Mouse (Mus musculus) C2C12 (cell line): ENCODE data around the gene Mbtps2. TPM values are rescaled to one million over a fixed set of nuclear protein-coding genes. Genes with fewer than 3 reads are reported as not detected.

ENCODE experiments used
- H3K27me3 ChIP-seq: one replicate; pipeline ENCODE4 v1.6.1; 2011; ENCODE audit not compliant: control insufficient read depth, insufficient read depth, insufficient read length
- H3K36me3 ChIP-seq: one replicate; pipeline ENCODE4 v1.6.1; 2011; ENCODE audit not compliant: control insufficient read depth, insufficient read depth
- H3K4me3 ChIP-seq: one replicate; pipeline ENCODE4 v1.5.1; 2011; ENCODE audit warnings: mild to moderate bottlenecking, control low read depth; ENCODE audit not compliant: poor library complexity, insufficient read depth, severe bottlenecking
- H3K79me2 ChIP-seq: one replicate; pipeline ENCODE4 v1.6.1; 2011; ENCODE audit not compliant: control insufficient read depth, insufficient read depth
- H3K79me3 ChIP-seq: one replicate; pipeline ENCODE4 v1.6.1; 2011; ENCODE audit warnings: low read depth, control low read depth
- H3ac ChIP-seq: one replicate; pipeline ENCODE3; 2011; ENCODE audit warnings: low read depth; ENCODE audit not compliant: control insufficient read depth, insufficient read length
- CEBPB ChIP-seq: IDR thresholded peaks from one replicate; pipeline ENCODE4 v1.6.1; 2011; ENCODE audit warnings: low read depth, mild to moderate bottlenecking, control low read depth, moderate library complexity
- CTCF ChIP-seq: IDR thresholded peaks from one replicate; pipeline ENCODE4 v1.5.1; 2011; ENCODE audit not compliant: control insufficient read depth, insufficient read depth, insufficient read length
- FOSL1 ChIP-seq: IDR thresholded peaks from one replicate; pipeline ENCODE4 v1.8.0; 2011; ENCODE audit warnings: mild to moderate bottlenecking, low read length; ENCODE audit not compliant: poor library complexity, insufficient read depth, severe bottlenecking
- MAX ChIP-seq: IDR thresholded peaks from one replicate; pipeline ENCODE4 v1.6.1; 2011; ENCODE audit warnings: mild to moderate bottlenecking, control low read depth
- MYOD1 ChIP-seq: IDR thresholded peaks from one replicate; pipeline ENCODE4 v1.6.1; 2011; ENCODE audit warnings: low read depth; ENCODE audit not compliant: control insufficient read depth, insufficient read length
- MYOG ChIP-seq: IDR thresholded peaks from one replicate; pipeline ENCODE4 v1.6.1; 2011; ENCODE audit not compliant: control insufficient read depth, insufficient read length; ENCODE audit errors: extremely low read depth
- USF1 ChIP-seq: IDR thresholded peaks from one replicate; pipeline ENCODE4 v1.6.1; 2011; ENCODE audit warnings: low read depth, mild to moderate bottlenecking, control low read depth, moderate library complexity
- long read RNA-seq, 2 experiments: library from polyadenylated mRNA; unstranded; transcript quantifications; one replicate each; pipeline ENCODE4 v2.0.0; 2019 to 2020
- polyA plus RNA-seq: library from polyadenylated mRNA; unstranded; fragments of >200 nt; fragmentation: generic; extraction: Trizol; gene quantifications from one replicate; pipeline ENCODE4 v1.2.1, GENCODE M21; 2012; ENCODE audit warnings: missing spikeins

Mbtps2 gene
- polyA plus RNA-seq: 7.2 TPM
- long read RNA-seq, experiment 1, partial matches to known transcripts: 0 of 9 reads
- long read RNA-seq, experiment 1, other reads (novel, unspliced or antisense): 8 of 9 reads
- long read RNA-seq, experiment 2, full-length matches to known transcripts: 18 of 87 reads
- long read RNA-seq, experiment 2, partial matches to known transcripts: 23 of 87 reads
- long read RNA-seq, experiment 2, other reads (novel, unspliced or antisense): 46 of 87 reads

DNA sequence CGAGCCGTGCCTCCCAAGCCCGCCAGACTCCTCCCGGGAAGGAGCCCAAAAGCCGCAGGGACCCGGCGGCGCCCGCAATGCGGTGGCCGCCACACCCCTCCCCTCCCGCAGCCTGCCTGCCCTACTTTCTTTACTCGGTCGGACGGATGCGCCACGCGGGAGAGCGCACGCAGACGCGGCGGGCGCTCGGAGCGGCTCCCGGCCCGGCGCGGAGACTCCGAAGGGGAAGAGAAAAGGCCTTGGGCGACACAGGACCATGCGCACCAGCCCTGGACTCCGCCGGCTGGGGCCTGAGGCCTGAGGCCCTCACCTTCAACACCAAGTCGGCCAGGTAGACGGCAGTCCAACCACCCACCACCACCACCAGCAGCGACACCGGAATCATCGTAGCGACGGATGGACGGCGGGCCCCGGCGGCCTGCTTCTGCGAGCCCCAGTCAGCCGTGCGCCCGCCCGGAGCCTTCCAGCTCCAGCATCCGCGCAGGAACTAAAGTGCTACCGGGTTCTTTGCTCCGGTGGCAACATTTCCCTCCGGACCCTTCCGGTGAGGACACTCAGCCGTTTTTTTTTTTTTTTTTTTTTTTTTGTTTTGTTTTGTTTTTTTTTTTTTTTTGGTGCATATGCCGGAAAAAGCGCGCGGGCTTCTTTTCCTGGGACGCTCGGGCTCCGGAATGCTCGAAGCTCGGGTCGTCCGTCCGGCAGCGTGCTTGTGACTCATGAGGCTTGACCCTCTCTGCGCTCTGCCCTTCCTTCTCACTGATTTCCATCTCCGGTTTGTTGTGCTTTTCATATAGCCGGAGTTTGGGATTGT, at the start of gene Mbtps2:
Gene Mbtps2, minus strand, starts transcription at position 530 of the 811 bp plus-strand sequence.
- H3K27me3 ChIP-seq: no peaks in the 10 kb centered on the region
- H3K79me3 ChIP-seq: peaks cover 37% of the 10 kb centered on the region
- peak within 1 kb of the TSS; percentile 41 for H3ac ChIP-seq
- H3K79me2 ChIP-seq: peaks cover 59% of the 10 kb centered on the region
- TF ChIP-seq FOSL1: no peak
- peak; percentile 37 for TF ChIP-seq MAX
- peak within 1 kb of the TSS; percentile 49 for H3K4me3 ChIP-seq
- no peaks in the 10 kb centered on the region for H3K36me3 ChIP-seq

DNA sequence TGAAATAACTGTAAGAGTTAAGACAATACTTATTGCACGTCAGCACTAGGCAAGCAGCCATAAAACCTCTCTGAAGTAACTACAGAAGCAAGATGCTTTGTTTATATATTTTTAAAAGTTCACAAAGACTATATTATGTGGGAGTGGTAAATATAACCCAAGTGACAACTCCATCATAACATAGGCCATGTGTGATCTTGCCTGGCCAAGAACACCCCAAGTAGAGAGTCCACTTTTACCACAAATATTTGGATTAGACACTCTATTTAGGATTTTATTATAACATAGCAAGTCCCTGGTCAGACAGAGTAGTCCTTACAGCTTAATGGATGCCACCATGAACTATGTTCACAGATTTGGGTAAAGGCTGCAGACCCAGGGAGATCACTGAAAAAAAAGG, 47.9 kb upstream of the Mbtps2 start:
- no peaks in the 10 kb centered on the region for H3K79me3 ChIP-seq
- no peak overlapping the region for H3ac ChIP-seq
- TF ChIP-seq MYOD1: no peak
- no peak for TF ChIP-seq MAX
- TF ChIP-seq FOSL1: no peak
- TF ChIP-seq CTCF: no peak
- TF ChIP-seq USF1: no peak
- no peak for TF ChIP-seq CEBPB
- no peak for TF ChIP-seq MYOG
- no peaks in the 10 kb centered on the region for H3K36me3 ChIP-seq
- no peaks in the 10 kb centered on the region for H3K27me3 ChIP-seq
- H3K4me3 ChIP-seq: no peak overlapping the region
- H3K79me2 ChIP-seq: no peaks in the 10 kb centered on the region

DNA sequence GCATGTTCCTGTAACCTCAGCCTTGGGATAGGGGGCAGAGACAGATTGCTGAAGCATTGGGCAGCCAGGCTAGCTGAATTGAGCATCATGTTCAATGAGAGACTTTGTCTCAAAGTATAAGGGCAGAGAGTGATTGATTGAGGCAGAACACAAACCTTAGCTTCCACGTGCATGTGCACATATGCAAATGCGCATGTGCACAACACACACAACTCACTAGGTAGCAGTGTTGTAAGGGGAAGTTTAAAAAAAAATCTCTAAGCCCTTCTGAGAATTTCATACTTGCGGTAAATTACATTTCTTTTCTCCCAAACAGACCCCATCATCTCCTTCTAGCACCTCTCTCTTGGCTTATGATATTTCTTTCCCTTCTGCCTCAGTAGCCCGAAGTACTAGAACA, 46.2 kb upstream of the Mbtps2 start:
- no peaks in the 10 kb centered on the region for H3K36me3 ChIP-seq
- no peak overlapping the region for H3K4me3 ChIP-seq
- H3K79me3 ChIP-seq: no peaks in the 10 kb centered on the region
- H3ac ChIP-seq: no peak overlapping the region
- TF ChIP-seq CTCF (no peak), MAX (no peak), MYOG (no peak), CEBPB (no peak), USF1 (no peak), MYOD1 (no peak), FOSL1 (no peak)
- H3K79me2 ChIP-seq: no peaks in the 10 kb centered on the region
- no peaks in the 10 kb centered on the region for H3K27me3 ChIP-seq

DNA sequence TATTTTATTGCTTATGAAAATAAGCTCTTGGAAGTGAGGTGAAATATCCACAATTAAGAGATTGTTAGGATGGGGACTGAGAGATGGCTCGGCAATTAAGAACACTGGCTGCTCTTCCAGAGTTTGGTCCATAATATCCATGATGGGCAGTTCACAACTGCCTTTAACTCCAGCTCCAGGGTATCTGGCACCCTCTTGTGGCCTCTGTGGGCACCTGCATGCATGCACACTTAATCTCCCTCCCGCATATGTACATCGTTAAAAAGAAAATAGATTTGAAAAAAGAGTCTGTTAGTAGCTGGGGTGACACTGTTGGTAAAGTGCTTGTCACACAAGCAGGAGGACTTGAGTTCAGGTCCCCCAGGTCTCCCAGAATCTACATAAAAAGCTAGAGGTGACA, 45.8 kb upstream of the Mbtps2 start:
- Histone ChIP-seq H3K36me3 (no peaks in the 10 kb centered on the region), H3K4me3 (no peak overlapping the region), H3K79me2 (no peaks in the 10 kb centered on the region), H3K79me3 (no peaks in the 10 kb centered on the region), H3ac (no peak overlapping the region), H3K27me3 (no peaks in the 10 kb centered on the region)
- TF ChIP-seq MYOD1: no peak
- TF ChIP-seq USF1: no peak
- peak; percentile 51 for TF ChIP-seq CTCF
- no peak for TF ChIP-seq FOSL1
- no peak for TF ChIP-seq MAX

DNA sequence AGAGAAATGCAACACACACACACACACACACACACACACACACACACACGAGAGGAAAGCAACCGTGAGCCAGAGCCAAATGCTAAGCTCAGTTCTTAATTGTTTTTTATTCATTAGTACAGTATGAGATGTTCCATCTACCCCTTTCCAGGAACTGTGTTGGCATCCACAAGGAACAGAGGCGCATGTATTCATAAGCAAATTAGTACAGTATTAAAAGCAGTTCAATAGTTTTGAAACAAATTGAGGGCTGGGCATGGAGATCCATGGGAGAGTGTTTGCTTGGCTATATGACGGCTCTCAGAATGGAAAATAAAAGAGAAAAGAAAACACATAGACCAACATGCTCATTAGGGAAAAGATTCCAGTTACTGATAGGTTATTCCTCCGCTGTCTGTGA, 44.3 kb upstream of the Mbtps2 start:
- H3K79me2 ChIP-seq: no peaks in the 10 kb centered on the region
- H3K4me3 ChIP-seq: no peak overlapping the region
- H3K36me3 ChIP-seq: no peaks in the 10 kb centered on the region
- H3K27me3 ChIP-seq: no peaks in the 10 kb centered on the region
- no peaks in the 10 kb centered on the region for H3K79me3 ChIP-seq
- no peak overlapping the region for H3ac ChIP-seq
- TF ChIP-seq MYOG (no peak), MYOD1 (no peak), USF1 (no peak), MAX (no peak), FOSL1 (no peak), CEBPB (no peak), CTCF (no peak)

DNA sequence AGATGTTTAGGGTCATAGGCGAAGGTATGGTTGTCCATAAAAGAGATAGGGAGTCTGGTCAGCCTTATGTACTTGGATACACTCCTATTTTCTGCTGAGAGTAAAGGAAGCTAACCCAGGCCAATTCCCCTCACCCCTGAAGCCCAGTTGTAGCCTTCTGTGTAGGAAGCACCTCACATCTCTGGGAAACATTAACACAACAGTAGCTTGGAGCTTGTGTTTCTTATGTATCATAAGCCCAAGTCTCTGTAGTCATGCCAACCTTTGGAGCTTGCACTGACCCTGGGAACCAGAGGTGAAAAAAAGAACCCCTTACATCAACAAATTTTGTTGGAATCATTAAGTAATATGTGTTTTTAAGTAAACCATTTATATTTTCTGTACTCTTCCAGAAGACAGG, 38.7 kb upstream of the Mbtps2 start:
- Histone ChIP-seq H3K79me3 (no peaks in the 10 kb centered on the region), H3ac (no peak overlapping the region), H3K36me3 (no peaks in the 10 kb centered on the region), H3K4me3 (no peak overlapping the region), H3K79me2 (no peaks in the 10 kb centered on the region), H3K27me3 (no peaks in the 10 kb centered on the region)
- no peak for TF ChIP-seq USF1
- no peak for TF ChIP-seq MYOD1
